Mouse (Mus musculus) lung, postnatal 0 days (tissue): ENCODE results near the gene Rsc1a1.

Experiments used
- CTCF ChIP-seq: IDR thresholded peaks from 2 replicates; pipeline ENCODE4 v1.5.1; 2016; ENCODE audit warnings: antibody characterized with exemption, mild to moderate bottlenecking
- EP300 ChIP-seq: IDR thresholded peaks from 2 replicates; pipeline ENCODE4 v1.6.1; 2016; ENCODE audit warnings: antibody characterized with exemption, mild to moderate bottlenecking, control low read depth

DNA sequence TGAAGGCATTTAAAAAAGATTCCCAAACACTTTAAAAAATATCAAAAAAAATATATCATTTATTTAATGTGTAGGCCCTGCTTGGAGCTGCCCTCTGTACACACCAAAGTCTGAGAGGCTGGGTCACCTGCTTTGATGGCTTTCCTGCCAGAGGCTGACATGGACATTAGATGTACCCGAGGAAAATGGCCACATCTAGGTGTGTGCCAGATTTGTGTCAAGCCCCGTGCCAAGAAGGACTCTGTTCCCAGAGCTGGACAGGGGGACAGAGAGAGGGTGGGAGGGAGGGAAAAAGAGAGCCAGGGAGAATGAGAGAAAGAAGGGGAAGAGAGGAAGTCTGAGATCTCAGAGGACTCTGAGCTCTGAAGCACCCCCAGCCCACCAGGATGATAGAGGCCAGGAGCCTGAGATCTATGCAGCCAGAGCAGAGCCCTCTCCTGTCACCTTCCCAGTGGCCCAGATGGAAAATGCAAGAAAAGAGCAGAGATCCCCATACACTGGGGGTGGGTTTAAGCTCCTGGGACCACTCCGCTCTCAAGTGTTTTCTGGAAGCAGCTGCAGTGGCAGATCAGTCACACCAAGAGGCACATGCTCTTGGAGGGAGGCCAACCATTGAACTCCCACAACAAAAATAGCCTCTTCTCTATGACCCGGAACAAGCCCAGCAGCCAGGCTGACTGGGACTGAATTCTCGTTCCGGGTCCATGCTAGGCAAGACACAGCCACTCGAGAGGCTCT lies 42.1 kb downstream of the Rsc1a1 start:
- TF ChIP-seq EP300 = no peak
- no peak; the same call in 1 of the 2 replicates for TF ChIP-seq CTCF
